ENCODE assay signal across 9 mouse cellular contexts in the genomic region with DNA sequence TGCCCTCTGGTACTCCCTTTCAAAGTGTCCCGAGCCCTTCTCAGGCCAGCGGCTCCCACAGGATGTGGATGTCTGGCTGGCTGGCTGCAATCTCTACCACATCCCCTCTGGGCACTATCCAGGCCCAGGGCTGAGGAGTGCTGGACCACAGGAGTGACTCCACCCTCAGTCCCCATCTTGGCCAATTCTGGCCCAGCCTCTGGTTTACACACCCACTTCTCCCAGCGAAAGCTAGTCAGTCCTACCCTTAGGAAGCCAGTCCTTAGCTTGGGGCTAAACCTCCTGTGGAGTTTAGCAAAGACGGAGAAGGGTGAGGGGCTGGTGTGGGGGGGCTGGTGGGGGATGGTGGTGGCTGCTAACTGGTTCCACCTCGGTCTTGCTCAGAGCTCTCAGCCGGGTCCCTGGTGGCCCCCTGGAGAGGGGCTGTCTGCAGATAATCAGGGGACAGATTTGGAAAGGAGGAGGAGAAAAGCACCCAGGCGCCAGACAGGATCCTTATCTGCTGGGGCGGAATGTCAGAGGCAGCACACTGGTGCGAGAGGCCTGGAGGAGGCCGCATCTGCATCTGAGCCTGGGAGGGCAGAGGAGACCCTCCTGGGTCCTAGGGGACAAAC. TPM values are rescaled to one million over a fixed set of nuclear protein-coding genes. Genes with fewer than 3 reads are reported as not detected.
DNase-seq lines count a peak whose midpoint lies in the region; ATAC-seq lines count a peak whose summit lies in the region.
"Had no signal": no experiment of that assay in that cellular context is flagged by ENCODE, and none has a peak within 500 bp of the region (broad histone marks: within the 10 kb centered on the region; RNA-seq: fewer than 3 reads in every experiment).

No protein-coding gene starts in this region.

- no peak overlapping the region; the same call in 1 of the 2 replicates for H3K4me3 ChIP-seq in forebrain, embryonic 10.5 days
- H3K4me3 ChIP-seq in forebrain, embryonic 13.5 days: no peak overlapping the region
- peak overlapping the region; percentile 48 for H3K4me3 ChIP-seq in heart, embryonic 10.5 days
- no peak overlapping the region for H3K4me3 ChIP-seq in liver, embryonic 16.5 days (ENCODE audit: low read depth, low read length)
- H3K4me3 ChIP-seq: erythroblast, embryonic 14.5 days had no signal

- no peak for DNase-seq in forebrain, embryonic 10.5 days (ENCODE audit: extremely low spot score, low spot score)
- peak; percentile 60 for DNase-seq in 416B (ENCODE audit: low read depth)
- peak; percentile 94 for DNase-seq in heart, embryonic 10.5 days (ENCODE audit: low spot score)
- DNase-seq in spleen, adult 12 weeks (ENCODE audit: low spot score): no peak
- DNase-seq in T-cell, adult 2 months (ENCODE audit: low spot score): no peak
- no peak for DNase-seq in right cerebral cortex, postnatal 10 days (ENCODE audit: low spot score in 2 of 2)

- H3K4me1 ChIP-seq in forebrain, embryonic 10.5 days: peaks cover 81% of the 10 kb centered on the region
- H3K4me1 ChIP-seq in forebrain, embryonic 13.5 days: peaks cover 50% of the 10 kb centered on the region
- H3K4me1 ChIP-seq in heart, embryonic 10.5 days: peaks cover 100% of the 10 kb centered on the region
- no peaks in the 10 kb centered on the region; the same call in 1 of the 2 replicates for H3K4me1 ChIP-seq in liver, embryonic 16.5 days (ENCODE audit: control insufficient read depth, low read depth, low read length)

- H3K36me3 ChIP-seq in forebrain, embryonic 10.5 days (replicated peaks): no peaks in the 10 kb centered on the region
- H3K36me3 ChIP-seq in forebrain, embryonic 13.5 days (ENCODE audit: poor library complexity, severe bottlenecking): no peaks in the 10 kb centered on the region
- H3K36me3 ChIP-seq in heart, embryonic 10.5 days: no peaks in the 10 kb centered on the region
- H3K36me3 ChIP-seq in liver, embryonic 16.5 days (ENCODE audit: control insufficient read depth, insufficient read depth): no peaks in the 10 kb centered on the region

- H3K27me3 ChIP-seq in forebrain, embryonic 10.5 days (ENCODE audit: poor library complexity, severe bottlenecking): peaks cover 57% of the 10 kb centered on the region
- peaks cover 21% of the 10 kb centered on the region for H3K27me3 ChIP-seq in forebrain, embryonic 13.5 days
- no peaks in the 10 kb centered on the region for H3K27me3 ChIP-seq in heart, embryonic 10.5 days (ENCODE audit: insufficient read depth, poor library complexity, severe bottlenecking)
- H3K27me3 ChIP-seq in liver, embryonic 16.5 days (ENCODE audit: control insufficient read depth, insufficient read depth, low read depth, low read length): peaks cover 24% of the 10 kb centered on the region

- peak overlapping the region; percentile 80 for H3K27ac ChIP-seq in forebrain, embryonic 10.5 days
- H3K27ac ChIP-seq in forebrain, embryonic 13.5 days: no peak overlapping the region
- H3K27ac ChIP-seq in heart, embryonic 10.5 days: peak overlapping the region; percentile 98
- H3K27ac ChIP-seq in liver, embryonic 16.5 days (ENCODE audit: low read length): no peak overlapping the region

- no peak overlapping the region for H3K9ac ChIP-seq in forebrain, embryonic 13.5 days
- no peak overlapping the region for H3K9ac ChIP-seq in liver, embryonic 16.5 days (ENCODE audit: low read depth, low read length)

- no peaks in the 10 kb centered on the region for H3K9me3 ChIP-seq in forebrain, embryonic 10.5 days
- no peaks in the 10 kb centered on the region for H3K9me3 ChIP-seq in forebrain, embryonic 13.5 days (replicated peaks)
- H3K9me3 ChIP-seq in heart, embryonic 10.5 days: no peaks in the 10 kb centered on the region
- H3K9me3 ChIP-seq in liver, embryonic 16.5 days (replicated peaks; ENCODE audit: control insufficient read depth, low read length): no peaks in the 10 kb centered on the region

- no peak overlapping the region for H3K4me2 ChIP-seq in forebrain, embryonic 13.5 days
- H3K4me2 ChIP-seq in liver, embryonic 16.5 days (ENCODE audit: low read depth, low read length): no peak overlapping the region

- ATAC-seq in forebrain, embryonic 13.5 days: no peak
- ATAC-seq in liver, embryonic 16.5 days (ENCODE audit: low read depth): 0 out of 2 replicates have a peak, but pooled peaks have one; percentile 11

- WGBS in forebrain, embryonic 10.5 days: 7% methylated on average over 10 of the region's 10 CpGs
- WGBS in forebrain, embryonic 13.5 days: 22% methylated on average over 10 of the region's 10 CpGs
- 2% methylated on average over 10 of the region's 10 CpGs for WGBS in heart, embryonic 10.5 days
- 12% methylated on average over 10 of the region's 10 CpGs for WGBS in liver, embryonic 16.5 days (ENCODE audit: insufficient replicate concordance)

RNA-seq across cellular contexts. Expression of gene Unc5b, which starts 16.8 kb away (rescaled TPM):
- polyA plus RNA-seq in forebrain, embryonic 10.5 days (2016; fragmentation: Nextera tagmentation; extraction: Ambion mirVana): 3.2 and 3.4 TPM in 2 replicates
- 2.3 and 2.8 TPM in 2 replicates for polyA plus RNA-seq in forebrain, embryonic 13.5 days (2015; fragmentation: Nextera tagmentation; extraction: Ambion mirVana)
- 17.9 and 18.8 TPM in 2 replicates for polyA plus RNA-seq in heart, embryonic 10.5 days (2016; fragmentation: Nextera tagmentation; extraction: Ambion mirVana)
- polyA plus RNA-seq in liver, embryonic 16.5 days (2015; fragmentation: Nextera tagmentation; extraction: Ambion mirVana): 0.27 and 0.29 TPM in 2 replicates
- polyA plus RNA-seq: erythroblast, embryonic 14.5 days had no signal

Comparison
In these comparisons a context has a peak if more than half of its experiments do, and no peak if none do; other contexts are left out.
1. H3K27ac ChIP-seq: peak in forebrain, embryonic 10.5 days (single experiment) and heart, embryonic 10.5 days (single experiment); none in forebrain, embryonic 13.5 days (single experiment) and liver, embryonic 16.5 days (single experiment).
2. DNase-seq: peak in 416B (single experiment) and heart, embryonic 10.5 days (single experiment); none in forebrain, embryonic 10.5 days (single experiment), spleen, adult 12 weeks (single experiment), T-cell, adult 2 months (single experiment) and right cerebral cortex, postnatal 10 days (0 of 2).